Mouse (Mus musculus): ENCODE data around the gene Enoph1. TPM values are rescaled to one million over a fixed set of nuclear protein-coding genes. Genes with fewer than 3 reads are reported as not detected.

Gene Enoph1
- total and polyA plus RNA-seq, 3 experiments: 50.4 to 67.3 (median 52.4) TPM

DNA sequence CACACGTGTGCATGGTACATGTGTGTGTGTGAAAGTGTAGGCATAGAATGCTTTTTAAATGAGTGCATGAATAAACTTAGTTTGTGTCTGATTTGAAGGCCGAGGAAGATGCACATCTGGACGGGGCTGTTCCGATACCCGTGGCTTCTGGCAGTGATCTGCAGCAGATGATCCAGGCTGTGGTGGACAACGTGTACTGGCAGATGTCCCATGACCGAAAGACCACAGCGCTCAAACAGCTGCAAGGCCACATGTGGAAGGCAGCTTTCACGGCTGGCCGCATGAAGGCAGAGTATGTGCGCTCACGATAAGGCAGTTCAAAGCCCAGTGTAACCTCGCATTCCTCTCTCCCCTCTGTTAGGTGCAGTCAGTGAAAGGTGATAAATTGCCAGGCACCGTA, 21.1 kb downstream of the Enoph1 start:
- Histone ChIP-seq H3K79me2 (replicated peaks; ENCODE audit: control insufficient read depth, extremely low read depth, insufficient read depth, poor library complexity, severe bottlenecking) (no peaks in the 10 kb centered on the region), H3K9ac (ENCODE audit: insufficient read depth, low read depth) (no peak overlapping the region), H3K4me1 (ENCODE audit: control insufficient read depth in 1 of 2, insufficient read depth in 2 of 2) (peaks cover 0 to 5% of the 10 kb centered on the region in 2 experiments; a peak in 2 of 4 replicates), H3K36me3 (replicated peaks in 1 of 2; ENCODE audit: control insufficient read depth in 1 of 2, insufficient read depth in 1 of 2, low read length in 1 of 2) (peaks cover 47 to 81% of the 10 kb centered on the region in 2 experiments), H3K27ac (ENCODE audit: insufficient read depth, low read depth) (no peak overlapping the region), H3K4me3 (replicated peaks in 1 of 3; ENCODE audit: low read depth in 2 of 3, low read length in 2 of 3, poor library complexity in 1 of 3) (no peak overlapping the region), H3K4me2 (ENCODE audit: insufficient read depth, low read depth, poor library complexity, severe bottlenecking) (no peak overlapping the region), H3K9me3 (replicated peaks; ENCODE audit: low read length) (no peaks in the 10 kb centered on the region), H3K27me3 (replicated peaks) (no peaks in the 10 kb centered on the region)
- dilution Hi-C loops (cut with MboI; ENCODE audit: extremely low pct_ligation_motif_present, extremely low pct_unique_long_range_greater_than_20kb, low sequenced_read_pairs): no loop called here
- no peak for TF ChIP-seq USF1 (IDR thresholded peaks at IDR 0.05; ENCODE audit: low read depth, low read length)
- no peak for TF ChIP-seq NRF1 (IDR thresholded peaks at IDR 0.05; ENCODE audit: low read depth, low read length)
- no peak for TF ChIP-seq PAX5 (IDR thresholded peaks at IDR 0.05; ENCODE audit: low read length)
- TF ChIP-seq RAD21 (IDR thresholded peaks at IDR 0.05; ENCODE audit: low read depth, low read length): no peak
- no peak for TF ChIP-seq ZKSCAN1 (IDR thresholded peaks at IDR 0.05; ENCODE audit: borderline replicate concordance, low read depth, low read length)
- no peak for TF ChIP-seq IRF4 (IDR thresholded peaks at IDR 0.05; ENCODE audit: low read depth, low read length)
- no peak for TF ChIP-seq NELFE (IDR thresholded peaks at IDR 0.05; ENCODE audit: low read depth, low read length)
- no peak for TF ChIP-seq CHD1 (IDR thresholded peaks at IDR 0.05; ENCODE audit: low read depth, low read length)
- TF ChIP-seq TCF12 (IDR thresholded peaks at IDR 0.05; ENCODE audit: low read depth, low read length): no peak
- no peak for TF ChIP-seq RCOR1 (conservative IDR thresholded peaks at IDR 0.05; ENCODE audit: low read depth, low read length)
- no peak for TF ChIP-seq ELF1 (IDR thresholded peaks at IDR 0.05; ENCODE audit: low read depth, low read length)
- no peak for TF ChIP-seq ZMIZ1 (IDR thresholded peaks at IDR 0.05; ENCODE audit: low read depth, low read length)
- no peak for TF ChIP-seq MYC (IDR thresholded peaks at IDR 0.05; ENCODE audit: low read depth, low read length)
- no peak for TF ChIP-seq HCFC1 (IDR thresholded peaks at IDR 0.05; ENCODE audit: low read depth, low read length)
- no peak for TF ChIP-seq MAZ (IDR thresholded peaks at IDR 0.05; ENCODE audit: low read depth, low read length)
- no peak for TF ChIP-seq E2F4 (IDR thresholded peaks at IDR 0.05; ENCODE audit: insufficient replicate concordance, low read depth, low read length)
- no peak for DNase-seq (ENCODE audit: extremely low read depth)
- in situ Hi-C loops (cut with MboI; ENCODE audit: low pct_ligation_motif_present, low pct_unique_long_range_greater_than_20kb, low sequenced_read_pairs): no loop called here

DNA sequence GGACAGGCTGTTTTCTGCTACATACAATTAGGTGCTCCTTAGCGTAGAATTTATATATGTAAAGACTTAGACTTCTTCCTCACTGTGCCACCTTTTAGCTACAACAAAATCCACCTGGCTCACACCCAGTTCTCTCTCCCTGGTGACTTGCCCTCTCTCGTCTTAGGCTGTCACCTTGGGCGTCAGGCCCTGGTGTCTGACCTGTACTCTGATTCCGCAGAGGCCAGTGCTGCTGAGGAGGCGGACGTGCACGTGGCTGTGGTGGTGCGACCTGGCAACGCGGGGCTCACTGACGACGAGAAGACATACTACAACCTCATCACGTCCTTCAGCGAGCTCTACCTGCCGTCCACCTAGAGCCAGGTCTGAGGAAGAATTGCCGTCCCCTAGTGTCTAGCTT, 27.8 kb downstream of the Enoph1 start:
- no peak for TF ChIP-seq CHD1 (IDR thresholded peaks at IDR 0.05; ENCODE audit: low read depth, low read length)
- TF ChIP-seq KAT2A (IDR thresholded peaks at IDR 0.05; ENCODE audit: insufficient replicate concordance, low read length): no peak
- no peak for TF ChIP-seq HCFC1 (IDR thresholded peaks at IDR 0.05; ENCODE audit: low read depth, low read length)
- TF ChIP-seq ETS1 (conservative IDR thresholded peaks at IDR 0.05; ENCODE audit: low read depth, low read length): no peak
- TF ChIP-seq ZKSCAN1 (IDR thresholded peaks at IDR 0.05; ENCODE audit: borderline replicate concordance, low read depth, low read length): no peak
- TF ChIP-seq ZC3H11A (IDR thresholded peaks at IDR 0.05; ENCODE audit: low read depth, low read length): no peak
- TF ChIP-seq SIN3A (IDR thresholded peaks at IDR 0.05; ENCODE audit: low read length): no peak
- no peak for TF ChIP-seq POLR2AphosphoS2 (IDR thresholded peaks at IDR 0.05; ENCODE audit: low read depth, low read length)
- no peak for TF ChIP-seq ZNF384 (IDR thresholded peaks at IDR 0.05; ENCODE audit: low read depth, low read length)
- TF ChIP-seq EP300 (IDR thresholded peaks at IDR 0.05; ENCODE audit: low read length): no peak
- no peak for TF ChIP-seq USF1 (IDR thresholded peaks at IDR 0.05; ENCODE audit: low read depth, low read length)
- TF ChIP-seq MAZ (IDR thresholded peaks at IDR 0.05; ENCODE audit: low read depth, low read length): no peak
- TF ChIP-seq BHLHE40 (IDR thresholded peaks at IDR 0.05; ENCODE audit: low read depth, low read length): no peak
- no peak for TF ChIP-seq RAD21 (IDR thresholded peaks at IDR 0.05; ENCODE audit: low read depth, low read length)
- TF ChIP-seq POLR2A (IDR thresholded peaks at IDR 0.05; ENCODE audit: low read depth, low read length): no peak
- no peak for TF ChIP-seq SMC3 (IDR thresholded peaks at IDR 0.05; ENCODE audit: low read depth, low read length)
- no peak for TF ChIP-seq NRF1 (IDR thresholded peaks at IDR 0.05; ENCODE audit: low read depth, low read length)
- no peak for TF ChIP-seq JUND (conservative IDR thresholded peaks at IDR 0.05; ENCODE audit: low read depth, low read length)
- no peak for TF ChIP-seq UBTF (IDR thresholded peaks at IDR 0.05; ENCODE audit: low read depth, low read length)
- Histone ChIP-seq H3K4me1 (ENCODE audit: control insufficient read depth in 1 of 2, insufficient read depth in 2 of 2) (peaks cover 0 to 7% of the 10 kb centered on the region in 2 experiments; a peak in 2 of 4 replicates), H3K9me3 (replicated peaks; ENCODE audit: low read length) (no peaks in the 10 kb centered on the region), H3K4me3 (replicated peaks in 1 of 3; ENCODE audit: low read depth in 2 of 3, low read length in 2 of 3, poor library complexity in 1 of 3) (no peak overlapping the region), H3K79me2 (replicated peaks; ENCODE audit: control insufficient read depth, extremely low read depth, insufficient read depth, poor library complexity, severe bottlenecking) (no peaks in the 10 kb centered on the region), H3K27me3 (replicated peaks) (no peaks in the 10 kb centered on the region), H3K9ac (ENCODE audit: insufficient read depth, low read depth) (no peak overlapping the region), H3K36me3 (replicated peaks in 1 of 2; ENCODE audit: control insufficient read depth in 1 of 2, insufficient read depth in 1 of 2, low read length in 1 of 2) (peaks cover 36 to 93% of the 10 kb centered on the region in 2 experiments), H3K4me2 (ENCODE audit: insufficient read depth, low read depth, poor library complexity, severe bottlenecking) (no peak overlapping the region), H3K27ac (ENCODE audit: insufficient read depth, low read depth) (no peak overlapping the region)
- DNase-seq (ENCODE audit: extremely low read depth): no peak
- in situ Hi-C loops (cut with MboI; ENCODE audit: low pct_ligation_motif_present, low pct_unique_long_range_greater_than_20kb, low sequenced_read_pairs): no loop called here
- dilution Hi-C loops (cut with MboI; ENCODE audit: extremely low pct_ligation_motif_present, extremely low pct_unique_long_range_greater_than_20kb, low sequenced_read_pairs): no loop called here

Data from CH12.LX (cell line).